Mouse (Mus musculus): ENCODE data around the gene Rhbdl1. TPM values are rescaled to one million over a fixed set of nuclear protein-coding genes. Genes with fewer than 3 reads are reported as not detected.

Rhbdl1 gene
- polyA plus RNA-seq, 1 experiment from 2014 or later: 2.1 TPM

GRCm38 (mm10) chr17:25792615-25793014 is 44.5 kb downstream of the Rhbdl1 start, which contains the start of gene Fam173a:
TSS of gene Fam173a (minus strand) at chr17:25792901.
- ATAC-seq (replicated peaks; ENCODE audit: low FRiP score): peak; percentile 34; the same call in 1 of the 2 replicates
- Histone ChIP-seq H3K27ac (ENCODE audit: low read depth, low read length) (peak within 1 kb of the TSS; percentile 94), H3K27me3 (ENCODE audit: control insufficient read depth, insufficient read depth, low read length) (no peaks in the 10 kb centered on the region), H3K4me2 (ENCODE audit: low read depth, low read length, severe bottlenecking) (peak within 1 kb of the TSS; percentile 93), H3K9me3 (ENCODE audit: control insufficient read depth, low read length) (no peaks in the 10 kb centered on the region), H3K4me3 (ENCODE audit: low read depth, low read length) (peak within 1 kb of the TSS; percentile 75), H3K9ac (ENCODE audit: low read length) (peak within 1 kb of the TSS; percentile 90), H3K4me1 (replicated peaks; ENCODE audit: control insufficient read depth, insufficient read depth, low read length) (peaks cover 37% of the 10 kb centered on the region), H3K36me3 (ENCODE audit: control insufficient read depth, insufficient read depth, low read length) (no peaks in the 10 kb centered on the region; the same call in none of the 2 replicates)
- under 1% methylated on average over 14 of the region's 14 CpGs for WGBS
- DNase-seq (ENCODE audit: low spot score): peak; percentile 83

DNA sequence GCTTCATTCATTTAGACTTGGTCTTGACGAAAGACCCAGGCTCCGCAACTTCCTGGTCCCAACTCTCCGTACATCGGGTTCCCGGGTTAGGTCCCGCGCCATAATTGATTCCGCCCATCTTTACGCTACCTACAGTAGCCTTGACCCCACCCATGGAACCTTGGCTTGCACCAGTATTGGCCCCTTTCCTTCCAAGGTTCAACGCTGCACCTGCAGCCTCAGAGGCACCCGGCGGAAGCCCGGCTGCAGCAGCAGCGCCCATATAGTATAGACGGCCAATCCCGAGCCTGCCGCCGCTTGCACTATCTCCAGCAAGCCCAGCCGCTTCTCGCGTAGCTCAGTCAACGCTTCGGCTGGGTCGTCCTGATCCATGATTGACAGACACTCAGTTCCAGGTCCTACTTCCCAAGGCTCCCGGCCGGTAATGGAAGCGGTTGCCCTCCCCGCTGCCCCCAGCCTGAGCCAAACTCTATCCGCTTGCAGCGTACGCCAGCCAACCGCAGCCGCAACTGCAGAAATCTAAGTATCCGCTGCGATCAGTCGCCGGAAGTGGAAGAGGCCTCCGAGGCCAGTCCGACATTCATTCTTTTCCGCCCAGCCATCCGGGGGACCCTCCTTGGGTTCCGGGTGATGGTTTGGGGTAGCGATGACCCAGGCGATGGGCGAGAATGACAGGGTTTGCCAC is 45.1 kb downstream of the Rhbdl1 start:
- peak overlapping the region; percentile 75 for H3K4me3 ChIP-seq (ENCODE audit: low read depth, low read length)
- WGBS: under 1% methylated on average over 45 of the region's 45 CpGs
- peak overlapping the region; percentile 94 for H3K27ac ChIP-seq (ENCODE audit: low read depth, low read length)
- ATAC-seq (replicated peaks; ENCODE audit: low FRiP score) (peak; percentile 49), DNase-seq (ENCODE audit: low spot score) (peak; percentile 91)
- peak overlapping the region; percentile 93 for H3K4me2 ChIP-seq (ENCODE audit: low read depth, low read length, severe bottlenecking)
- H3K36me3 ChIP-seq (ENCODE audit: control insufficient read depth, insufficient read depth, low read length): no peaks in the 10 kb centered on the region; the same call in none of the 2 replicates
- no peaks in the 10 kb centered on the region for H3K9me3 ChIP-seq (ENCODE audit: control insufficient read depth, low read length)
- H3K27me3 ChIP-seq (ENCODE audit: control insufficient read depth, insufficient read depth, low read length): no peaks in the 10 kb centered on the region
- peak overlapping the region; percentile 90 for H3K9ac ChIP-seq (ENCODE audit: low read length)
- peaks cover 37% of the 10 kb centered on the region for H3K4me1 ChIP-seq (replicated peaks; ENCODE audit: control insufficient read depth, insufficient read depth, low read length)

GRCm38 (mm10) chr17:25791320-25791842 is 45.7 kb downstream of the Rhbdl1 start:
- no peaks in the 10 kb centered on the region for H3K27me3 ChIP-seq (ENCODE audit: control insufficient read depth, insufficient read depth, low read length)
- H3K9me3 ChIP-seq (ENCODE audit: control insufficient read depth, low read length): no peaks in the 10 kb centered on the region
- H3K36me3 ChIP-seq (ENCODE audit: control insufficient read depth, insufficient read depth, low read length): no peaks in the 10 kb centered on the region; the same call in none of the 2 replicates
- peak; percentile 56 for DNase-seq (ENCODE audit: low spot score)
- H3K4me3 ChIP-seq (ENCODE audit: low read depth, low read length): peak overlapping the region; percentile 75
- no peak for ATAC-seq (replicated peaks; ENCODE audit: low FRiP score)
- H3K4me1 ChIP-seq (replicated peaks; ENCODE audit: control insufficient read depth, insufficient read depth, low read length): peaks cover 37% of the 10 kb centered on the region
- H3K27ac ChIP-seq (ENCODE audit: low read depth, low read length): peak overlapping the region; percentile 94
- whole genome bisulfite sequencing: 30% methylated on average over 19 of the region's 19 CpGs
- H3K4me2 ChIP-seq (ENCODE audit: low read depth, low read length, severe bottlenecking): peak overlapping the region; percentile 93
- H3K9ac ChIP-seq (ENCODE audit: low read length): peak overlapping the region; percentile 90

GRCm38 (mm10) chr17:25786781-25787504 is 50.2 kb downstream of the Rhbdl1 start:
- ATAC-seq (replicated peaks; ENCODE audit: low FRiP score) (no peak), DNase-seq (ENCODE audit: low spot score) (no peak)
- 89% methylated on average over 9 of the region's 9 CpGs for WGBS
- H3K36me3 ChIP-seq (ENCODE audit: control insufficient read depth, insufficient read depth, low read length): no peaks in the 10 kb centered on the region; the same call in none of the 2 replicates
- no peaks in the 10 kb centered on the region for H3K27me3 ChIP-seq (ENCODE audit: control insufficient read depth, insufficient read depth, low read length)
- no peaks in the 10 kb centered on the region for H3K9me3 ChIP-seq (ENCODE audit: control insufficient read depth, low read length)
- H3K4me1 ChIP-seq (replicated peaks; ENCODE audit: control insufficient read depth, insufficient read depth, low read length): peaks cover 18% of the 10 kb centered on the region
- no peak overlapping the region for H3K9ac ChIP-seq (ENCODE audit: low read length)
- no peak overlapping the region for H3K27ac ChIP-seq (ENCODE audit: low read depth, low read length)
- no peak overlapping the region for H3K4me3 ChIP-seq (ENCODE audit: low read depth, low read length)
- no peak overlapping the region for H3K4me2 ChIP-seq (ENCODE audit: low read depth, low read length, severe bottlenecking)

DNA sequence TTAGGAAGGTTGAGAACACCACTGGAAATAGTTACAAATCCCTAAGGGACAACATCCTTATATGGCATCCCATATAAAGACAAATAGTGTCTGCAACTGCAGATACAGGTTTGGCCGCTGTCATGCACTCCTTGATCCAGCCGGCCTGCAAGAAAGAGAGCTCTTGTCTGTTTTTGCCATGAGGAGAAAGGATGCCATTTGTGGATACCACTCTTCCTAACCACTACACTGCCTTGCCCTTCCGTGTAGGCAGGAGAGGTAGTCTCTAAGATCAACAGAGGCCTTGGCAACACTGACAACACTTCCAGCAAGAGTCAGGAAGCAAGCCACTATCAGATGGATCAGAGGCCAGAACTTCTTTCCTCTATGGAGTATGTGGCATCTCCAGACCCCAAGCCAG is 50.8 kb downstream of the Rhbdl1 start, which contains the start of gene Ccdc78:
Gene Ccdc78, plus strand, starts transcription at position 301 of the 400 bp plus-strand sequence.
- Histone ChIP-seq H3K27me3 (ENCODE audit: control insufficient read depth, insufficient read depth, low read length) (no peaks in the 10 kb centered on the region), H3K27ac (ENCODE audit: low read depth, low read length) (peak within 1 kb of the TSS; percentile 91), H3K4me3 (ENCODE audit: low read depth, low read length) (peak within 1 kb of the TSS; percentile 69), H3K36me3 (ENCODE audit: control insufficient read depth, insufficient read depth, low read length) (no peaks in the 10 kb centered on the region; the same call in none of the 2 replicates), H3K9ac (ENCODE audit: low read length) (peak within 1 kb of the TSS; percentile 80), H3K4me2 (ENCODE audit: low read depth, low read length, severe bottlenecking) (peak within 1 kb of the TSS; percentile 71), H3K9me3 (ENCODE audit: control insufficient read depth, low read length) (no peaks in the 10 kb centered on the region), H3K4me1 (replicated peaks; ENCODE audit: control insufficient read depth, insufficient read depth, low read length) (peaks cover 16% of the 10 kb centered on the region)
- 82% methylated on average over 3 of the region's 3 CpGs for WGBS
- no peak for ATAC-seq (replicated peaks; ENCODE audit: low FRiP score)
- no peak for DNase-seq (ENCODE audit: low spot score)

DNA sequence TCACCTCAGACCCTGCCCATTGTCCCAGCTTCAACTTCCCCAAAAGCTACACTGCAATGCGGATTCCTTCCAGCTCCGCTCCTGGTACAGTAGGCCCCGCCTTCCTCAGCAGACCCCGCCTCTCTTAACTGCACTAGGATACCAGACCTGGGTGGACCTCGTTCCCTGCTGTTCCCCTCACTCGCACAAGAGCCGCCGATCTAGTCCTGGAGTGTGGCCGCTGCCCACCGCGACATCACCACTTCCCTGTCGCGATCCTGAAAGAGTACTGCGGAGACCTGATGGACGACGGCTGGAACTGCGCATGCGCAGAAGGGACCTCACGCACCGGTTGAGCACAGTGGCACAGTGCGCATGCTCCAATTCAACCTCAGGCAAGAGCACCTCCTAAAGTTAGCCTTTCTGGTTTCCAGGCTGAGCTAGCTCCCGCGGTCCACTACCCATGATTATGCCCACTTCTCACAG is 51.8 kb downstream of the Rhbdl1 start, which contains the start of gene Haghl:
Gene Haghl, minus strand, starts transcription at position 393 of the 465 bp plus-strand sequence.
- Histone ChIP-seq H3K4me2 (ENCODE audit: low read depth, low read length, severe bottlenecking) (peak within 1 kb of the TSS; percentile 71), H3K4me3 (ENCODE audit: low read depth, low read length) (peak within 1 kb of the TSS; percentile 69), H3K4me1 (replicated peaks; ENCODE audit: control insufficient read depth, insufficient read depth, low read length) (peaks cover 10% of the 10 kb centered on the region), H3K27me3 (ENCODE audit: control insufficient read depth, insufficient read depth, low read length) (no peaks in the 10 kb centered on the region), H3K36me3 (ENCODE audit: control insufficient read depth, insufficient read depth, low read length) (no peaks in the 10 kb centered on the region; the same call in none of the 2 replicates), H3K9me3 (ENCODE audit: control insufficient read depth, low read length) (no peaks in the 10 kb centered on the region), H3K27ac (ENCODE audit: low read depth, low read length) (peak within 1 kb of the TSS; percentile 91), H3K9ac (ENCODE audit: low read length) (peak within 1 kb of the TSS; percentile 80)
- DNase-seq (ENCODE audit: low spot score) (peak; percentile 98), ATAC-seq (replicated peaks; ENCODE audit: low FRiP score) (peak; percentile 86)
- WGBS: under 1% methylated on average over 23 of the region's 23 CpGs

Small RNA genes within 50 kb of the gene (microRNA-seq; reads per million reads assigned to microRNA genes)
- gene Mir3082 (ENCODE audit: insufficient number of aligned reads): not detected

Other genes with a start within 250 kb of the Rhbdl1 start
- gene Gng13, start 120.1 kb downstream of the Rhbdl1 start, polyA plus RNA-seq (2014; fragmentation: Nextera tagmentation; extraction: Ambion mirVana): 0.92 and 1.8 TPM in 2 replicates
- gene Chtf18, start 109.9 kb downstream of the Rhbdl1 start, polyA plus RNA-seq (2014; fragmentation: Nextera tagmentation; extraction: Ambion mirVana): 34.6 and 36.0 TPM in 2 replicates
- 20.4 and 22.6 TPM in 2 replicates for gene Rpusd1, start 109.6 kb downstream of the Rhbdl1 start, polyA plus RNA-seq (2014; fragmentation: Nextera tagmentation; extraction: Ambion mirVana)
- not detected in 2 replicates for gene Mslnl, start 101.3 kb downstream of the Rhbdl1 start, polyA plus RNA-seq (2014; fragmentation: Nextera tagmentation; extraction: Ambion mirVana)
- not detected in 2 replicates for gene Msln, start 82.9 kb downstream of the Rhbdl1 start, polyA plus RNA-seq (2014; fragmentation: Nextera tagmentation; extraction: Ambion mirVana)
- gene Narfl, start 63.5 kb downstream of the Rhbdl1 start, polyA plus RNA-seq (2014; fragmentation: Nextera tagmentation; extraction: Ambion mirVana): 24.0 and 24.5 TPM in 2 replicates
- 75.0 and 76.1 TPM in 2 replicates for gene Haghl, start 51.6 kb downstream of the Rhbdl1 start, polyA plus RNA-seq (2014; fragmentation: Nextera tagmentation; extraction: Ambion mirVana)
- 0.25 and 0.47 TPM in 2 replicates for gene Ccdc78, start 50.7 kb downstream of the Rhbdl1 start, polyA plus RNA-seq (2014; fragmentation: Nextera tagmentation; extraction: Ambion mirVana)
- gene Fam173a, start 44.4 kb downstream of the Rhbdl1 start, polyA plus RNA-seq (2014; fragmentation: Nextera tagmentation; extraction: Ambion mirVana): 69.0 and 71.0 TPM in 2 replicates
- not detected in 2 replicates for gene AC134908.4, start 41.6 kb downstream of the Rhbdl1 start, polyA plus RNA-seq (2014; fragmentation: Nextera tagmentation; extraction: Ambion mirVana)
- gene Metrn, start 40.2 kb downstream of the Rhbdl1 start, polyA plus RNA-seq (2014; fragmentation: Nextera tagmentation; extraction: Ambion mirVana): 20.3 and 23.3 TPM in 2 replicates
- gene Fbxl16, start 28.2 kb downstream of the Rhbdl1 start, polyA plus RNA-seq (2014; fragmentation: Nextera tagmentation; extraction: Ambion mirVana): 13.6 and 14.4 TPM in 2 replicates
- gene Wdr24, start 13.7 kb downstream of the Rhbdl1 start, polyA plus RNA-seq (2014; fragmentation: Nextera tagmentation; extraction: Ambion mirVana): 28.4 and 33.6 TPM in 2 replicates
- gene Jmjd8, start 8.4 kb downstream of the Rhbdl1 start, polyA plus RNA-seq (2014; fragmentation: Nextera tagmentation; extraction: Ambion mirVana): 50.6 and 59.2 TPM in 2 replicates
- gene Stub1, start 3.9 kb downstream of the Rhbdl1 start, polyA plus RNA-seq (2014; fragmentation: Nextera tagmentation; extraction: Ambion mirVana): 322 and 358 TPM in 2 replicates
- gene Gm20683, start 4.5 kb upstream of the Rhbdl1 start, polyA plus RNA-seq (2014; fragmentation: Nextera tagmentation; extraction: Ambion mirVana): 1.6 and 1.9 TPM in 2 replicates
- 9.1 and 12.2 TPM in 2 replicates for gene Rhot2, start 7.6 kb upstream of the Rhbdl1 start, polyA plus RNA-seq (2014; fragmentation: Nextera tagmentation; extraction: Ambion mirVana)
- gene Wdr90, start 24.2 kb upstream of the Rhbdl1 start, polyA plus RNA-seq (2014; fragmentation: Nextera tagmentation; extraction: Ambion mirVana): 41.3 and 46.3 TPM in 2 replicates
- 8.9 and 13.1 TPM in 2 replicates for gene Mcrip2, start 31.5 kb upstream of the Rhbdl1 start, polyA plus RNA-seq (2014; fragmentation: Nextera tagmentation; extraction: Ambion mirVana)
- 63.2 and 65.2 TPM in 2 replicates for gene Mettl26, start 37.8 kb upstream of the Rhbdl1 start, polyA plus RNA-seq (2014; fragmentation: Nextera tagmentation; extraction: Ambion mirVana)
- 0.72 and 1.1 TPM in 2 replicates for gene Wfikkn1, start 43.6 kb upstream of the Rhbdl1 start, polyA plus RNA-seq (2014; fragmentation: Nextera tagmentation; extraction: Ambion mirVana)
- 20.1 and 21.6 TPM in 2 replicates for gene Rab40c, start 82.4 kb upstream of the Rhbdl1 start, polyA plus RNA-seq (2014; fragmentation: Nextera tagmentation; extraction: Ambion mirVana)
- gene Pigq, start 107.6 kb upstream of the Rhbdl1 start, polyA plus RNA-seq (2014; fragmentation: Nextera tagmentation; extraction: Ambion mirVana): 65.2 and 67.1 TPM in 2 replicates
- 0.24 and 0.59 TPM in 2 replicates for gene Nhlrc4, start 107.7 kb upstream of the Rhbdl1 start, polyA plus RNA-seq (2014; fragmentation: Nextera tagmentation; extraction: Ambion mirVana)
- not detected in 2 replicates for gene A930017K11Rik, start 115.3 kb upstream of the Rhbdl1 start, polyA plus RNA-seq (2014; fragmentation: Nextera tagmentation; extraction: Ambion mirVana)
- gene Capn15, start 148.5 kb upstream of the Rhbdl1 start, polyA plus RNA-seq (2014; fragmentation: Nextera tagmentation; extraction: Ambion mirVana): 31.4 and 33.1 TPM in 2 replicates
- 31.3 and 35.1 TPM in 2 replicates for gene Rab11fip3, start 232.3 kb upstream of the Rhbdl1 start, polyA plus RNA-seq (2014; fragmentation: Nextera tagmentation; extraction: Ambion mirVana)